Mouse (Mus musculus): ENCODE results near the gene Strbp. TPM values are rescaled to one million over a fixed set of nuclear protein-coding genes. Genes with fewer than 3 reads are reported as not detected.

Gene Strbp
- total RNA-seq, 2 experiments from 2014 or later, result 240 to 244 TPM

DNA sequence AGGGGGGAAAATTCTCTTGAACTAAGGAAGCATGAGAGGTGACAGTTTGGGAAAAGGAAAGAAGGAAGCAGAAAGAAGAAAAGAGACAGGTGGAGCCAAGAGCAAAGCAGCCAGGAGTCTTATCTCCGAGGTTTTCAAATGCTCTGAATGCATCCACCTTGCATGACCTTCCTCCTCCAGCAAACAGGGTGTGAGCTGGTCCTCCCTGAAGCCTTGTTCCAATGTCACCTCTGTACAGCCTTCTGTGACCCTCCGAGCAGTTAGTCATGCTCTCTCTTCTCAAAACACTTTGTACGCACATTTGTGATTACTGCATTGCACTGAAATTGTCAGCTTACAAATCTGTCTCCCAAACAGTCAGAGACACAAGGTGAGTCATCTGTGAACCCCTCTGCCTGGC, 9.4 kb upstream of the Strbp start:
- no peak for DNase-seq (ENCODE audit: extremely low spot score in 1 of 2, low spot score in 2 of 2)
- intact Hi-C loops (cut with DNase I), result no loop called here

DNA sequence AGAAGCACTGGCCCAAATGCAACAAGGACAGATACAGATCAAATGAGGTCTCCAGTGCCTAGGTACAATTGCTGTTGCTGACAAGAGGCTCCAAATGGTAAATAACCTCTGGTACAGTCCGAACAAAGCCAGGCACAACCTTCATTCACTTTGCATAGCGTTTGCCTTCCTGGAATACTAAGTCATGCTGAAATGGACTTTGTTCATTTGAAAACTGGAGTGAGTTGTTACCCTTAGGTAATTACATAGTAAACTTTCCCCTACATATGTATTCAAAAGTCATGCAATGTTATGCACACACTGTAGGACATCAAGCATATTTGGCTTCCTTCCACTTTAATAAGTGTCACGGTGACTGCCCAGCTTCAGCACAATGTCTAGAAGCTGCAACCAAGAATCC, 5.2 kb upstream of the Strbp start:
- no peak for DNase-seq (ENCODE audit: extremely low spot score in 1 of 2, low spot score in 2 of 2)
- intact Hi-C loops (cut with DNase I), result no loop called here

DNA sequence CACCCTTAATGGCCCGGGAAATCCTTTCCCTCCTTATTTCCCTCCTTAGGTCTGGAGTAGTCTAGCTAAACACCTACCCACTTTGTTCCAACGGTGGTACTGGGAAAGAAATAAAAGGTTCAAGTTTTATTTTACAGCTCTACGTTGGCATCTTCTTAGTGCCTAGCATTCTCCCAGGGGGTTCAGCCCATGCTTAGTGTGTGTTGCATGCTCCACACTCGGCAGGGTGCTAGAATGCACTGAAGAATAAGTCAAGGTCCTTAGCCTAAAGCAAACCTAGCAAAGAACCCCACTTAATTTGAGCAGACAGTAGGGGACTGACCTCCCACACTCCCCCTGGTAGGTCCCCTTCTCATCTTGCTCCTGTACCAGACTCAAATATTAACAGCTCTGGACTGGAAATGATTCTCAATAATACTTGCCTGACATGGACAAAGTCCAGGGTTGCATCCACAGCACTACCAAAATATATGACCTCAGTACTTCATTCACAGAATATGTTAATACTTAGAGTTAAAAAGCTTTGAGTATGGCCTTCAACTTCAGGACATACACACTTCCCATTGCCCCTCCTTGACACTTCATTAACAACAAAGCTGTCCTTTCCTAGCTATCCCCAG, 592 bp upstream of the Strbp start:
- intact Hi-C loops (cut with DNase I), result no loop called here
- no peak for DNase-seq (ENCODE audit: extremely low spot score in 1 of 2, low spot score in 2 of 2)

DNA sequence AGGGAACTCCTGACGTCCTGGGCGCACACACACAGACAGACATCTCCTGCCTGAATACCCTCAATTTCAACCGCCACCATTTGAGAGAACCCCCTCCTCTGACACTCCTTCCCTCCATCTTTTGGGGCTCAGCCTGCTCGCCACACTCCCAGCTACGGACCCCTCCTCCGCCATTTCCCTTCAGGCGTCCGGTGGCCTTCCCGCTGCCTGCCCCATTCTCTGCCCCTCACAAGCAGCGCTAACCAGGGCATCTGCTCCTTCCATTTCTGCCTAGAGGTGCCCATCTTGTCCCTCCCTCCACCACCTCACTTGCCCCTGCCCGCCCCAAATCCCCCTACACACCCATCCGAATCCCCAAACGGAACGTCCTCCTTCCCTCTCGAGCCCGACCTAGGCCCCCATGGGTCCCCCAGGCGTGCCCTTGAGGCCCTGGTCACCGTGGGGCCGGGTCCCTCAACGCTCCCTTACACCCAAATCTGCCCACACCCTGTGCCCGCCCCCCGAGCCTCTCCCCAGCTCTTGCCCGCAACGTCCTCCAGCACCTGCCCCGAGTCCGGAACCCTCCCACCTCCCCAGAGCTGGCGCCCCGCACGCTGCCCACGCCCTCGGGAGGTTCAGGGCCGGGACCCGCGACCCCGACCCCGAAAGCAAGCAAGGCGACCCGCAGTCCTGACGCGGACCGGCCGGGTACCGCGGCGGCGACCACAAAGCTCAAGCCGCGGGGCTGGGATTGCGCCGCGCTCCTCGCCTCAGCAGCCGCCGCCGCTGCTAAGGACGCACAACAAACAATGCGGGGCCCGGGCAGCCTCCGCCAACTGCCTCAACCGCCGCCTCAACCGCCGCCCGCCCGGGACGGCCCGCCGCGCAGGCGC, 1.1 kb downstream of the Strbp start:
- peak; percentile 28 to 70 for DNase-seq (ENCODE audit: extremely low spot score in 1 of 2, low spot score in 2 of 2)
- intact Hi-C loops (cut with DNase I), result no loop called here

DNA sequence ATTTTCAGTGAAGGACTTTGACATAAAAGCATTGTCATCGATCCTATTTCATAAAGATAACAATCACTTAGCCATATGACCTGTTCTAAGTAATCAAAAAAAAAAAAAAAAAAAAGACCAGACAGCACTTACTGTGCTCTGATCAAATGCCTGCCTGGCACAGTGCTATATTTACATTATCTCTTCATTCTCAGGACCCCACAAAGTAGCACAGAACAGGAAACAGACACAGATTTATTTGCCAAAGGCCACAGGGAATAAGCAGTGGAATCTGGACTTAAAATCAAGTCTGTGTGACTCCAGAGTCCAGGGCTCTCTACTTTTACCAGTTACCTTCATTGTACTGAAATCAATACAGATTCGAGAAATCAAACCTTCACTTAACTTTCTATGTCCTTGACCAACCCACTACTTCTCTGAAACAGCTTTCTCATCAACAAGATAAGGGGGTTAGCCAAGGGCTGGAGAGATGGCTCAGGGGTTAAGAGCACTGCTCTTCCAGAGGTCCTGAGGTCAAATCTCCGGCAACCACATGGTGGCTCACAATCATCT, 14.5 kb downstream of the Strbp start:
- DNase-seq (ENCODE audit: extremely low spot score in 1 of 2, low spot score in 2 of 2), result no peak
- intact Hi-C loops (cut with DNase I), result no loop called here

DNA sequence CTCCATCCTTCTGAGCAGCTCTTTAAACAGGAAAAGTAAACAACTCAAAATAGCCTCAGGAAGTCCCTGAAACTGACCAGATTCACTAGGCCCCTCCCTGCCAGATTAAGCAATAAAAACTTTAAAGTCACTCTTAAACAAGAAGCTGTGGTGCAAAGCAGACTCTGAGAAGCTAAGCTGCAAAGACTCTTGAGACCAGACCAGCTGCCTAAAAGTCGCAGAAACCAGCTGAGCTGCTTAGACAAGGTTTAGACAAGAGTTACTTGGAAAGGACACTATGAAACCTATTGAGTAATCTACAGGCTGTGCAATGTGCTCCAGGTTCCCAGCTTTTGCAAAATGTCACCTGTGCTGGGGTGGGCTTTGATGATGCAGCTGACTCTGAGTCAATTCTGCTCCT, 16.6 kb downstream of the Strbp start:
- no peak for DNase-seq (ENCODE audit: extremely low spot score in 1 of 2, low spot score in 2 of 2)
- intact Hi-C loops (cut with DNase I), result no loop called here

DNA sequence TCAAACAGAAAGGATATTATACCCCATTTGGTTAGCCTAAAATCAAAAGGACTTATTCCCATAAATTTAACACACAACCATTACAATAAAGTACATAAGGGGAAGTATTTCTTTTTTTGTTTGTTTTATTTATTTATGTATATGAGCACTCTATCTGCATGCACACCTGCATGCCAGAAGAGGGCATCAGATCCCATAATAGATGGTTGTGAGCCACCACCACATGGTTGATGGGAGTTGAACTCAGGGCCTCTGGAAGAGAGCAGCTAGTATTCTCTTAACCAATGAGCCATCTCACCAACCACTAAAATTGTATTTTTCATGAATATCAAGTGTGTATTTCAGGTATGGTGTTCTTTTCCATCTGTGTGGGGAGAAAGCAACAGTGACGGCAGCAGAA, 18.8 kb downstream of the Strbp start:
- intact Hi-C loops (cut with DNase I), result no loop called here
- DNase-seq (ENCODE audit: extremely low spot score in 1 of 2, low spot score in 2 of 2), result no peak

DNA sequence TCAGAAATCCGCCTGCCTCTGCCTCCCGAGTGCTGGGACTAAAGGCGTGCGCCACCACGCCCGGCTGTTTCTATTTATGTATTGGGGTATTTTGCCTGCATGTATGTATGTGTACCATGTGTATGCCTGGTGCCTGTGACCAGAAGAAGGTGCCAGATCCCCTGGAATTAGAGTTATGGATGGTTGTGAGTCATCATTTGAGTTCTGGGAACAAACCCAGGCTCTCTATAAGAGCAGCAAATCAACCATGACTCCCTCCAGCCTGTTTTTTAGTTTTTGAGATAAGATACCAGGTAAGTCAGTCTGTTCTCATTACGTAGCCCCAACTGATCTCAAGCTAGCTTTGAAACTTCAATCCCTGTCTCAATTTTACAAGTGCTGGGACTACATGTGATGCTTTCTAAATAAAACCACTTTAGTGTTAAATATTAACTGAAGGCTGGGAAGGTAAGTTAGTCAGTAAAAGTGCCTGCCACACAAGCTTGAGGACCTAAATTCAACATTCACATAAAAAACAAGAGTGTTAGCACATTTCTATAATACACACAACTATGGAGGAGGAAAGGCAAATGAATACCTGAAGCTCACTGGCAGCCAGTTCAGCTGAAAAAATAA, 21.4 kb downstream of the Strbp start:
- no peak for DNase-seq (ENCODE audit: extremely low spot score in 1 of 2, low spot score in 2 of 2)
- intact Hi-C loops (cut with DNase I), result no loop called here

DNA sequence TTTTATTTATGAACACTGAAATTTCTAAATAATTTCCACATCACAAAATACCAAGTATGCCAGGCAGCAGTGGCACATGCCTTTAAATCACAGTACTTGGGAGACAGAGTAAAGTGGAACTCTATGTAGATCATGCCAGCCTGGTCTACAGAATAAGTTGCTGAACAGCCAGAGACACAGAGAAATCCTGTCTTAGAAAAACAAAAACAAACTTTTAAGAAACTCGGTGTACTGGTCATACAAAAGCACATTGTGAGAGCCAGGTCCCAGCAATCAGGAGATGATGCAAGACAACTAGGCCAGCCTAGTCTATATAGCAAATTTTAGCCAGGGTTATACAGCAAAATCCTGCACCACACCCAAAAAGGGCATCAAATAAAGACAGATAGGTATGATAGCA, 52.6 kb downstream of the Strbp start:
- intact Hi-C loops (cut with DNase I), result no loop called here
- DNase-seq (ENCODE audit: extremely low spot score in 1 of 2, low spot score in 2 of 2), result no peak

DNA sequence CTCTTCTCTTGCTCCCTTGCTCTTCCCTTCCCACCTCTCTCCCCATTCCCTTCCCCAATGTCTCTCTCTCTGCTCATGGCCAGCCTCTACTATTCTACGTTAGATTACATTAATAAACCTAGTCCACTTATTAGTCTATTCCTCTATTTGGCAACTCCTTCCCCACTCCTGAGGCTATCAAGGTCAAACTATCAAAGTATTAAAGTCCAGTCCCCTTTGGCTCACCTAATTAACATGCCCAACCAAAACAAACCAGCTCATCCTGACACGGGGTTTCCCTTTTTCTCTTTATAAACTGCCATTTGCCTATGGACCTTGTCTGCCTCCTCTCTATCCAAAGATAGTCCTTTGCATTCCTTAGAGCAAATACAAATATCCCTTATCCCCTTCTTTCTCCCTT, 54.1 kb downstream of the Strbp start:
- DNase-seq (ENCODE audit: extremely low spot score in 1 of 2, low spot score in 2 of 2), result no peak

DNA sequence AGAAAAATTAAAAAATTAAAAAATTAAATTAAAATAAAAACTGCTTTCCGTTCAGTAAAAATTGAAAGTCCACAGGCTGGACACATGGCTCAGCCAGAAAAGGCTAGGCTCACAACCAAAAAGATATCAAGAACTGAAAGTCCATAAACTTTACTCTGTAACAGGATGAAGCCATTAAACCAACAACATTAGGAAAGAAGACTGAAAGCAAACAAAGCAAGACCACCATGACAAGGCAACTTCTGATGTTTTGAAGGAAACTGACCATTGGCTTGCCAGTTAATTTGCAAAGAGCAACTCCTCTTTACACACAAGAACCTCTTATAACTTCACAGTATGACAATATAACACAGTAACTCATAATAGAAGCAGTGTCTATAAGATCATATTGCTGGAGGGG, 54.7 kb downstream of the Strbp start:
- intact Hi-C loops (cut with DNase I), result no loop called here
- DNase-seq (ENCODE audit: extremely low spot score in 1 of 2, low spot score in 2 of 2), result no peak

More for the DNA sequence above, 54.1 kb downstream of the Strbp start:
- intact Hi-C loops (cut with DNase I), result no loop called here

DNA sequence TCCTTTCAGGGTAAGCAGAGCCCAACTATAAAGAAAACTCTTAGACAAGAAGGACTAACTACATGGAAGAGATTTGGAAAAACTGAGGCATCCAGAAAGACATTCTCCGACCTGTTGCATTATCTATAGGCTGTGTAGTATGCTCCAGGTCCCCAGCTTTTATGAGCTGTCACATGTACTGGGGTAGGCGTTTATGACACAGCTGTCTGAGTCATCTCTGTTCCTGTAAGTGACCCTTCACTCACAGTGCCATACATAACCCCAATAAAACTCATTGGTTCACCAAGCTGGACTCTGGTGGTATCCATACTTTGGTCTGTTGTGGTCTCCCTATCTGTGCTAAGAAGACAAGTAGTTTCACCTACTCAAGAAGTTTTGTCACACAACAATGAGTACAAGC, 80.3 kb downstream of the Strbp start:
- intact Hi-C loops (cut with DNase I), result no loop called here
- no peak for DNase-seq (ENCODE audit: extremely low spot score in 1 of 2, low spot score in 2 of 2)

DNA sequence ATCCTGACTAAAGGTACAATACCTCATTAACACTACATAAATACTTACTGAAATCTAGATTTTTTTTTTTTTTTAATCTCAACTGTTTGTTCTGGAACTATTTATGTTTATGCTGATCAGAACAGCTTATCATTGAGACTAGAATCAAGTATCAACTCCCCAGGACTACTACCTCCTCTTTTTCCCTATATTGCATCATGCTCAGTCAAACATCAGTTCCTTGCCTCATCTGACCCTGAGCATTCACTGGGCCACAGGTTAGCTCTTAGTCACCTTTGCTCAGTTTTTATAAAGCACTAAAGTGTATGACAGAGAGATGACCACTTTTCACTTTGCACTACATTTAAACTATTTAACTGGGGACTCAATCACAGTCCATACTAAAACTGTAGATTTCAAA, 115.7 kb downstream of the Strbp start:
- intact Hi-C loops (cut with DNase I), result no loop called here

DNA sequence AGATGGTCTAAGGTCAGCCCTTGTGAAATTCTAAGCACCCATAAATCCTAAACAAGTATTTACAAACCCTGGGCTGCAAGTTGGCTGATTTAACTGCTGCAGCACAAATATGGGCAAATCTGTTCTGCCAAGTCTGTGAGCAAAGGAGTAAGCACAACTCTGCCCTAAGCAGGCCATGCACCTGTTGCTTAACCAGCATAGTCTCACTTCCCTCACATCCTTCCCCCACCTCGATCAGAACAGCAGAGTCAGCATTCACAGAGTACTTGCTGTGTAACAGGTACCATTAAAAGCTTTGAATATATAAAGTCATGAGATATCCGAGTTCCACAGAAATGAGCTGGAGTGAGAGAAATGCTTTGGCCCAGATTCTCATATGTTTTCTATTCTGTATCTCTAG, 125.5 kb downstream of the Strbp start:
- DNase-seq (ENCODE audit: extremely low spot score in 1 of 2, low spot score in 2 of 2), result no peak
- intact Hi-C loops (cut with DNase I), result loop anchor here (10.0 kb wide), 1 partner anchor 197 kb away; the partner anchor contains the start of gene Crb2

More for the DNA sequence above, 115.7 kb downstream of the Strbp start:
- no peak for DNase-seq (ENCODE audit: extremely low spot score in 1 of 2, low spot score in 2 of 2)

DNA sequence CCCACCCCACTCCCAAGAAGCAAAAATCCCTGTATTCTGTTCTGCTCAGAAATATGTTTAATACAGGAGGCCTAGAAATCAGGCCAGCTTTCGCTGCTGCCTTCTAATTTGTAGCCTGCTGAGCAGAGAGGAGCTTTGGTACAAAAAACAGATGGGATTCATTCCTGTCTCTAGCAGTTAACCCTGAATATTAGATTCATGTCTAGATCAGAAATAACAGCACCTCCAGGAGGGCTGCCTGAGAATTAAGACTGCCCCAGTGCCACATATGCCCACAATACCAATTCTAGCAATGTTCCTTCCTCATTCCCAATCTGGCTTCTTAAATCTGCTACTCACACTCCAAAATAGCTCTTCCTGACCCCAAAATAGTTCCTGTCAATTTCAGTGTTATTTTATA, 127.0 kb downstream of the Strbp start:
- intact Hi-C loops (cut with DNase I), result loop anchor here (10.0 kb wide), 1 partner anchor 198 kb away; the partner anchor contains the start of gene Crb2
- no peak for DNase-seq (ENCODE audit: extremely low spot score in 1 of 2, low spot score in 2 of 2)

DNA sequence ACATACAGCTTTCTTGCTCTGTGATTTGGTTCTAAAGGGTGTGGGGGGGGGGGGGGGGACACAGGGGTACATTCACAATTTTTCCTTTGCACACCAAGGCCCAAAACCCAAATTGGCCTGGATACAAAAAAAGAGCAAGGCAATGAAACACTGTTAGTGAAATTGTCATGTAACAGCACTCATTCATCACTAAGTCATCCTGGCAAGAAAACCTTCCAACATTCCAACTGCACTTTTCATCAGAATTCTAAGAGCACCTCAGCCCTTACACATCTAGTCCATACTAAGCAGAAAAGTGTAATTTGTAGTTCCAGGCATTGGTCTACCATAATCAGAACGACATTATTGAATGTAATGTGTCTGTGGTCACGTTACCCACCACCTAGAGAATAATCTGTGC, 131.5 kb downstream of the Strbp start:
- DNase-seq (ENCODE audit: extremely low spot score in 1 of 2, low spot score in 2 of 2), result no peak
- intact Hi-C loops (cut with DNase I), result loop anchor here (10.0 kb wide), 1 partner anchor 203 kb away; the partner anchor contains the start of gene Crb2

DNA sequence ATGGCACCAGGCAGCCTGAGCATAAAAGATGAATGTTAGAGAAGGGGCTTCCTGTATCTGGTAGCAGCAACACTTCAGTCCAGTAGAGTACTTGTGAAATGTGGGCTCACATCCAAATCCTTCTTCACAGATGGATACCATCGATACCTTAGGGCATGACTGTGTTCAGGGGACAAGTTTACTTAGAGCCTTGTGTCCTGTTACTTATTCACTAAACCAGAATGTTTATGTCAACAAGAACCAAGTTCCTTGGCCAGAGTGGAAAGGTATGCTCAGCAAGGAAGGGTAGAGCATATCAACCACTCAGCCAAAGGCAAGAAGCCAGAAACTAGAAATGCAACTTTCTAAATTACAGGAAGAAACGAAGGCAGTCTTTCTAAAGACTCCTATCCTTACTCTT, 133.0 kb downstream of the Strbp start:
- no peak for DNase-seq (ENCODE audit: extremely low spot score in 1 of 2, low spot score in 2 of 2)
- intact Hi-C loops (cut with DNase I), result loop anchor here (10.0 kb wide), 1 partner anchor 204 kb away; the partner anchor contains the start of gene Crb2

DNA sequence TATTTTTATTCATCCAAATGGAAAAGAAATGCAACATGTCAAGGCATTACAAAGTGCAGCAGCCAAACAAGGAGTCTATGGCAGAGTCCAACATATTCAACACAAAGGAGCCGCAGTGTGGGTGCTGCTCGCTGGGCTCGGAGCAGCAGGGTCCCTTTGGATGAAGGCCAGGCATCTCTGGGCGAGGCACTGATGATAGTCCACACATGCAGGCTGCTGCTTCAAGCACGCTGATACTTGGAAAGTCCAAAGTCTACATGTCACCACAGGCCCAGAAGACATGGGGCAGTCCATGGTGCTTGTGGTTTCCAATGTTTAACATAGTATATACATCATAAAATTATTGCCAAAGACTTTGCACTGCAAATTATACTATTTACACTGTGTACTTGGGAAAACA, 133.8 kb downstream of the Strbp start:
- DNase-seq (ENCODE audit: extremely low spot score in 1 of 2, low spot score in 2 of 2), result peak in 1 of 2 experiments; percentile 43
- intact Hi-C loops (cut with DNase I), result loop anchor here (10.0 kb wide), 1 partner anchor 205 kb away; the partner anchor contains the start of gene Crb2

DNA sequence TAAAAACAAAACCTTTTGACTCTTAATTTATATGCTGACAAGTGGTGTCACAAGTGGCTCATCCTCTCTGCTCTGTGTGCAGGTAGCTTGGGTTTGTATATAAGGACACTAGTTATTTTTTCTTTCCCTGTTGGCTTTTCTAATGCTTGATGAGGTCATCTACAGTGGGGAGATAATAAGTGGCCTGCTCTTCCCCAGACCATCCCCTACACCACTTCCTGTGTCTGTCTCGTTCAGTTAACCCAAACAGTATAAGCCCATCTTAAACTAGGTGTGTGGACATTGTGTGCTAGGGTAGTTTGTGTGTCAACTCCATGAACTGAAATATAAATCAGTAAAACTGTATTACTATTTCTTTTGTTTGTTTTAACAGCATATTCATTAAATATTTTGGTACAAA, 137.6 kb downstream of the Strbp start:
- DNase-seq (ENCODE audit: extremely low spot score in 1 of 2, low spot score in 2 of 2), result no peak
- intact Hi-C loops (cut with DNase I), result no loop called here

Measured in left cerebral cortex, postnatal 10 days (tissue).